Mouse (Mus musculus) limb, embryonic 11.5 days (tissue): Measurements from ENCODE around the gene Ccl7. TPM values are rescaled to one million over a fixed set of nuclear protein-coding genes. Genes with fewer than 3 reads are reported as not detected.

ENCODE experiments used
- polyA plus RNA-seq: library from polyadenylated mRNA; unstranded; fragments of >200 nt; fragmentation: Nextera tagmentation; extraction: Ambion mirVana; gene quantifications from 2 replicates; pipeline ENCODE4 v1.2.1, GENCODE M21; 2014

The Ccl7 gene
- polyA plus RNA-seq, 1 experiment from 2014 or later = not detected

Other genes with a start within 250 kb of the Ccl7 start
- gene 5530401A14Rik, start 185.0 kb upstream of the Ccl7 start, polyA plus RNA-seq = not detected in 2 replicates
- 0.27 and 0.41 TPM in 2 replicates for gene Asic2, start 77.3 kb upstream of the Ccl7 start, polyA plus RNA-seq
- gene Ccl2, start 10.1 kb upstream of the Ccl7 start, polyA plus RNA-seq = not detected in 2 replicates
- gene Gm17268, start 7.2 kb upstream of the Ccl7 start, polyA plus RNA-seq = not detected in 2 replicates
- not detected in 2 replicates for gene Ccl11, start 12.1 kb downstream of the Ccl7 start, polyA plus RNA-seq
- 0.61 and 0.92 TPM in 2 replicates for gene Ccl12, start 56.1 kb downstream of the Ccl7 start, polyA plus RNA-seq
- gene Ccl8, start 69.5 kb downstream of the Ccl7 start, polyA plus RNA-seq = not detected in 2 replicates